Mouse (Mus musculus) gastrocnemius, postnatal 14 days (tissue): ENCODE results near the gene Sytl4. TPM values are rescaled to one million over a fixed set of nuclear protein-coding genes. Genes with fewer than 3 reads are reported as not detected.

Experiments used
- DNase-seq: peaks from one replicate; pipeline ENCODE4 v3.0.0; 2021; ENCODE audit warnings: mixed read lengths
- intact Hi-C: fragments of 180-260 bp; cut with DNase I; formaldehyde crosslinking; loops from one replicate; pipeline ENCODE4 v1.15.1; 2025; ENCODE audit warnings: low total_unique reads
- total RNA-seq, 2 experiments: library from RNA; stranded (reverse); gene quantifications; 2 replicates each; pipeline ENCODE4 v1.2.3; 2021

Gene Sytl4
- total RNA-seq, 2 experiments from 2014 or later: 0.95 to 1.1 TPM

DNA sequence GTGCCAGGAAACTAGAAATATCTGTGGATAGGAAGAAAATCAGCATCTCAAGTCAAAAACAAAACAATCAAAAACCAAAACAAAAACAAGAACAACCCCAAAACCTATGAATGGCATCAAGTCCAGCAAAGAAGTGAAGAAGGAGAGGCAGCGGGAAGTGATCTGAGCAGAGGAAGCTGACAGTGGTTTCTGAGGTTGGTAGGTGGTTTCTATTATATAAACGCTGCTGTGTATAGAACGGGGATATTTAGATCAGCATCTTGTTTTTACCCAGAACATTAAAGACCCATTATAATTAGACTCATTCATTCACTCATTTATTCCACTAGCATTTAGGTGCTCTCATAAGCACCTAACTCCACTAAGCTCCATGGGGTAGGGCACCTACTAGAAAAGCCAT, 94.3 kb downstream of the Sytl4 start:
- DNase-seq: no peak
- intact Hi-C loops: no loop called here

Other genes with a start within 250 kb of the Sytl4 start
- 10 to 100 TPM; 87.2 to 89.3 TPM for gene Tnmd, start 130.8 kb downstream of the Sytl4 start, total RNA-seq
- gene Tspan6, start 83.4 kb downstream of the Sytl4 start, total RNA-seq: 10 to 100 TPM; 12.3 to 13.0 TPM
- gene Srpx2, start 73.4 kb downstream of the Sytl4 start, total RNA-seq: 1 to 10 TPM; 8.4 to 8.7 TPM
- gene Cstf2, start 77.4 kb upstream of the Sytl4 start, total RNA-seq: 10 to 100 TPM; 11.3 to 12.6 TPM
- under 1 TPM; 0.38 to 0.74 TPM for gene Xkrx, start 180.3 kb upstream of the Sytl4 start, total RNA-seq
- gene Arl13a, start 205.7 kb upstream of the Sytl4 start, total RNA-seq: not detected
- under 1 TPM in 1 of 2 experiments, not detected in 1; 0.25 TPM for gene Nox1, start 240.1 kb upstream of the Sytl4 start, total RNA-seq